Mouse (Mus musculus): ENCODE results near the gene Slc26a11. TPM values are rescaled to one million over a fixed set of nuclear protein-coding genes. Genes with fewer than 3 reads are reported as not detected.

Slc26a11 gene
- polyA plus RNA-seq (2017; shearing (Covaris generic)): 21.9 TPM

DNA sequence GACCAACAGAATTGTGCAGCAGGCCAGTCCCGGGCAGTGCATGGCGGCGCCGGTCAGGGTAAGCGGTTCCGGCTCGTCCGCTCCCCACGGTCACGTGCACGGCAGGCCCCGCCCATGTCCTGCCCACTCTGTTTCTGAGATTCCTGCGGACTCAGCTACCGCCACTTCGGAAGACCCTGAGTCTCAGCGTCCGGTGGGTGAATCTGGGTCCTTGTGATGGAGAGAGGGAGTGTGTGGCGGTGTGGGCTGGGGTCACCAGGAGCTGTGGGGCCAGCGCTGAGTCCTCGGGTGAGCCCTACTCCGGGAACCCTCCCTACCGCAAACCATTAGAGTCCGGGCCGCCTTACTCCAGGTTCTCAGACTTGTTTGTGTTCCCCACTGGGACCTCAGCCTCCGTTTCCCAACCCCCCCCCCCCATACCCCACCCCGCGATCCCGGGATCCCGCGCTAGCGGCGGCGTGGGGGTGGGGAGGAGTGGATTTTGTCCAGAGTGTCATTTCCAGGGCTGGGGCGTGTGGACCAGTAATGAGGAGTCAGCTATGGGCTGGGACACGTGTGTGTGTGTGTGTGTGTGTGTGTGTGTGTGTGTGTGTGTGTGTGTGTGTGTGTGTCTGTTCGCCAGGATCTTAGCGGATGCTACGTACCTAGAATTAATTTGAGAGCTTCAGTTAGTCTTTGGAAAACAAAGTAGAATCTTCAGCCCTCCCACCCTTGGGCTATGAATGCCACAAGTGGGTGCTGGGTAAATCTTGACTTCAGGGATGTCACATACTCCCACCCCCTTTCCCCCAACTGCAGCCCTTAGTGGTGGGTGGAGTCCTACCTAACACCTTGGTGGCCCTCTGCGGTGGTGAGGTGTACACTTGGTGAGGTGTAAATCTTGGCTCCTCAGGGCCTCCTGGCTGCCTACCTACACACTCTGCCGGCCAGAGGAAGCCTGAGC, at the start of gene Slc26a11, which contains the start of gene Sgsh:
TSS of gene Slc26a11 (plus strand) at position 115 of the 943 bp plus-strand sequence.
TSS of gene Sgsh (minus strand) at position 94 of the 943 bp plus-strand sequence.

DNA sequence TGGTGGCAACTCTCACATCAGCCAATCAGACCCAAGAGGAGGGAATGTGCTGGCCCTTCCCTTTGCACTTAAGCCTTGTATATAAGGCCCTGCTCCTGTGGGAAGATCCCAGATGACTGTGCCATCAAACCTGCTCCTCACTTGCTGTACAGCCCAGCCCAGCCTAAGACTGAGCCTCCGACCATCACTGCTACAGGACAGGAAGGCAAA, 47.8 kb upstream of the Slc26a11 start, which contains the start of gene Card14:
TSS of gene Card14 (plus strand) at position 111 of the 210 bp plus-strand sequence.

DNA sequence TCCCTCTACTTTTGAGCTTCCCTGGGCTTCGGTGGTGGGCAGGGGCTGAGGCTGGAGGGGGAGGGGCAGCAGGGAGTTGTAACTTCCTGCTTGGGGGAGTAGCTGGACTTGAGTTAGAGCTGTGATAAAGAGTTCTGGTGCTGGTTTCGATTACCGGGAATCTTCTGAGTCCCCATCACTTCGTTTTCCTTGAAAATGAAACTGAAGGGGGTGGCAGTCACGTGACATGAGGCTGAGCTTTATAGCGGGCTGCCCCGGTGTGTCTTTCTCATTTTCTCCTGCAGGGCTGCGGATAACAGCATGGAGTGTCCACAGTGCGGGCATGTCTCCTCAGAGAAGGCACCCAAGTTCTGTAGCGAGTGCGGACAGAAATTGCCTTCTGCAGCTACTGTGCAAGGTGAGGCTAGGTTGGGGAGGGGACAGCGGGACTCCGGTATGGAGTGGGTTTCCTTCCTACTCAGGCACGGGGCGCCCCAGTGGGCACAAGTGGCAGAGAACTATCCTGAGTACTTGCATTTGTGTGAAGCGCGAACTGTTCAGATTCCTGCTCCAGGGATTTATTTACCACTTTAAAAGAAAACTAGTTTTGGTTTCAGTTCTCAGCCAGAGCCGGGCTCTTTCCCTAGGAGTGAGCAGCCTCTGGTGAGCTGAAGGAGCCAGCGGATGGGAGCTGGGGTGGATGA, 37.6 kb downstream of the Slc26a11 start, which contains the start of gene Rnf213:
TSS of gene Rnf213 (plus strand) at position 301 of the 683 bp plus-strand sequence.

Other genes with a start within 250 kb of the Slc26a11 start
- 0.93 TPM for gene Tbc1d16, start 127.1 kb upstream of the Slc26a11 start, polyA plus RNA-seq (2017; shearing (Covaris generic))
- 1.9 TPM for gene Ccdc40, start 127.0 kb upstream of the Slc26a11 start, polyA plus RNA-seq (2017; shearing (Covaris generic))
- gene Gaa, start 87.7 kb upstream of the Slc26a11 start, polyA plus RNA-seq (2017; shearing (Covaris generic)): 39.7 TPM
- 311 TPM for gene Eif4a3, start 55.5 kb upstream of the Slc26a11 start, polyA plus RNA-seq (2017; shearing (Covaris generic))
- gene Card14, start 47.8 kb upstream of the Slc26a11 start, polyA plus RNA-seq (2017; shearing (Covaris generic)): not detected
- gene Sgsh, start within 50 bp of the Slc26a11 start, polyA plus RNA-seq (2017; shearing (Covaris generic)): 28.7 TPM
- gene Rnf213, start 37.5 kb downstream of the Slc26a11 start, polyA plus RNA-seq (2017; shearing (Covaris generic)): 24.0 TPM
- gene Endov, start 135.8 kb downstream of the Slc26a11 start, polyA plus RNA-seq (2017; shearing (Covaris generic)): 34.9 TPM
- gene Nptx1, start 192.2 kb downstream of the Slc26a11 start, polyA plus RNA-seq (2017; shearing (Covaris generic)): not detected
- 11.0 TPM for gene Rptor, start 247.3 kb downstream of the Slc26a11 start, polyA plus RNA-seq (2017; shearing (Covaris generic))

All from CD4-positive, CD25-positive, alpha-beta regulatory T cell, adult 9 weeks (primary cell).